Mouse (Mus musculus): Measurements from ENCODE around the gene AI464131.

DNA sequence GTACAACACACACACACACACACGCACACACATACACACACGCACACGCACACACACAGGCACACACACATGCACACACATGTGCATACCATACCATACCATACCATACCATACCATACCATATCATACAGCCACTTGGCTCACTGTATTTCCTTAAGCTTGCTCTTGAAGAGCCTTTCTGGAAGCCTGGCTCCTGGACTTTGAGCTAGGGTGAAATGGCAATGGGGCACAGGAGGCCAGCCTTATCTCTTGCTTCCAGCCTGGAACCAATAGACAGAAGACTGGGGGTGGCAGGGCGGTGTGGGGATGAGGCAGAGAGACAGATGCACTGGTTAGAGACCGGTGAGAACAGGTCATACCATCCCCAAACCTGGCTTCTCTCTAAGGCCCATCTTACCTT lies 16.3 kb upstream of the AI464131 start:
- TF ChIP-seq POLR2A (IDR thresholded peaks at IDR 0.05; ENCODE audit: extremely low read depth, insufficient read depth, low read length) (no peak), CTCF (IDR thresholded peaks at IDR 0.05; ENCODE audit: extremely low read depth, insufficient read depth, low read length) (no peak)

All from cortical plate, adult 2 months (tissue).